Mouse (Mus musculus): ENCODE measurements at regions not wholly inside any gene's neighbourhood (a gene's known extent, or its start where the extent isn't known, plus 50 kb on each side); places are given as distances from the start of the nearest gene placed in this dataset.

GRCm38 (mm10) chr11:24226755-24227154 is 148.9 kb downstream of the Bcl11a start:
- no peak for DNase-seq (ENCODE audit: inconsistent ontology term)

- no peak for DNase-seq (ENCODE audit: inconsistent ontology term)
Observed at GRCm38 (mm10) chr11:24233376-24233775, 155.5 kb downstream of the Bcl11a start.

- no peak for DNase-seq (ENCODE audit: inconsistent ontology term)
Observed at GRCm38 (mm10) chr11:24233821-24234220, 156.0 kb downstream of the Bcl11a start.

GRCm38 (mm10) chr11:24234422-24234821 is 156.6 kb downstream of the Bcl11a start:
- no peak for DNase-seq (ENCODE audit: inconsistent ontology term)

GRCm38 (mm10) chr11:24235326-24235725 is 157.5 kb downstream of the Bcl11a start:
- no peak for DNase-seq (ENCODE audit: inconsistent ontology term)

GRCm38 (mm10) chr11:24239631-24240030 is 161.8 kb downstream of the Bcl11a start:
- no peak for DNase-seq (ENCODE audit: inconsistent ontology term)

- DNase-seq (ENCODE audit: inconsistent ontology term): no peak
Observed at GRCm38 (mm10) chr11:24242096-24242495, 164.2 kb downstream of the Bcl11a start.

GRCm38 (mm10) chr11:24242888-24243287 is 165.0 kb downstream of the Bcl11a start:
- DNase-seq (ENCODE audit: inconsistent ontology term): peak; percentile 64

GRCm38 (mm10) chr11:24245390-24245789 is 167.5 kb downstream of the Bcl11a start:
- DNase-seq (ENCODE audit: inconsistent ontology term): no peak

- DNase-seq (ENCODE audit: inconsistent ontology term): peak; percentile 38
Observed at GRCm38 (mm10) chr11:24246314-24246713, 168.5 kb downstream of the Bcl11a start.

- no peak for DNase-seq (ENCODE audit: inconsistent ontology term)
Observed at GRCm38 (mm10) chr11:24247285-24247684, 169.4 kb downstream of the Bcl11a start.

- DNase-seq (ENCODE audit: inconsistent ontology term): no peak
Observed at GRCm38 (mm10) chr11:24251516-24251915, 173.7 kb downstream of the Bcl11a start.

- DNase-seq (ENCODE audit: inconsistent ontology term): no peak
Observed at GRCm38 (mm10) chr11:24255201-24256060, 177.6 kb downstream of the Bcl11a start.

GRCm38 (mm10) chr11:24257741-24258140 is 179.9 kb downstream of the Bcl11a start:
- DNase-seq (ENCODE audit: inconsistent ontology term): no peak

- DNase-seq (ENCODE audit: inconsistent ontology term): no peak
Observed at GRCm38 (mm10) chr11:24258340-24258739, 180.5 kb downstream of the Bcl11a start.

- DNase-seq (ENCODE audit: inconsistent ontology term): no peak
Observed at GRCm38 (mm10) chr11:24259668-24260067, 181.8 kb downstream of the Bcl11a start.

- DNase-seq (ENCODE audit: inconsistent ontology term): no peak
Observed at GRCm38 (mm10) chr11:24269046-24269445, 191.2 kb downstream of the Bcl11a start.

- DNase-seq (ENCODE audit: inconsistent ontology term): no peak
Observed at GRCm38 (mm10) chr11:24281628-24282027, 203.8 kb downstream of the Bcl11a start.

GRCm38 (mm10) chr11:24282556-24282955 is 204.7 kb downstream of the Bcl11a start:
- no peak for DNase-seq (ENCODE audit: inconsistent ontology term)

GRCm38 (mm10) chr11:24286129-24287108 is 208.6 kb downstream of the Bcl11a start:
- DNase-seq (ENCODE audit: inconsistent ontology term): no peak

GRCm38 (mm10) chr11:24293209-24293608 is 215.4 kb downstream of the Bcl11a start:
- DNase-seq (ENCODE audit: inconsistent ontology term): no peak

- DNase-seq (ENCODE audit: inconsistent ontology term): no peak
Observed at GRCm38 (mm10) chr11:24293860-24294531, 216.1 kb downstream of the Bcl11a start.
